Mouse (Mus musculus) layer of hippocampus, adult 11-12 months (tissue): ENCODE measurements around the gene Cysrt1.
A peak's percentile ranks its signal among the peaks of the same experiment; 100 is the strongest.

Experiments used
- DNase-seq: peaks from one replicate; pipeline ENCODE4 v3.0.0; 2022; ENCODE audit warnings: low spot score

The Cysrt1 gene

GRCm38 (mm10) chr2:25207593-25207992, 34.7 kb downstream of the Cysrt1 start:
- DNase-seq, result no peak

GRCm38 (mm10) chr2:25203631-25204214, 38.5 kb downstream of the Cysrt1 start:
- no peak for DNase-seq

GRCm38 (mm10) chr2:25200631-25201030, 41.6 kb downstream of the Cysrt1 start:
- DNase-seq, result no peak

GRCm38 (mm10) chr2:25197946-25198345, 44.3 kb downstream of the Cysrt1 start:
- DNase-seq, result no peak

- no peak for DNase-seq
These were observed 45.1 kb downstream of the Cysrt1 start for GRCm38 (mm10) chr2:25197191-25197590.

GRCm38 (mm10) chr2:25196172-25196954, 45.9 kb downstream of the Cysrt1 start, which contains the start of gene Tor4a:
Tor4a (minus strand) TSS chr2:25196886.
- peak; percentile 49 for DNase-seq

- no peak for DNase-seq
These were observed 46.8 kb downstream of the Cysrt1 start for GRCm38 (mm10) chr2:25195211-25196156.

GRCm38 (mm10) chr2:25194486-25195171, 47.6 kb downstream of the Cysrt1 start:
- no peak for DNase-seq

- DNase-seq, result no peak
These were observed 48.2 kb downstream of the Cysrt1 start for GRCm38 (mm10) chr2:25194006-25194405.

- DNase-seq, result peak; percentile 88
These were observed 48.9 kb downstream of the Cysrt1 start for GRCm38 (mm10) chr2:25193330-25193770.
